Mouse (Mus musculus): ENCODE measurements around the gene Slc25a21.

GRCm38 (mm10) chr12:56951749-56952657 lies 245.3 kb downstream of the Slc25a21 start:
- TF ChIP-seq ZC3H11A (IDR thresholded peaks at IDR 0.05; ENCODE audit: borderline replicate concordance, low read depth, low read length) (no peak), MAFK (IDR thresholded peaks at IDR 0.05; ENCODE audit: insufficient read depth, low read depth, low read length) (no peak), HCFC1 (IDR thresholded peaks at IDR 0.05; ENCODE audit: borderline replicate concordance, insufficient read depth, low read length) (no peak)
